Mouse (Mus musculus) kidney, adult 2 months (tissue): ENCODE data around the gene Celsr3.

Experiments
- CTCF ChIP-seq: fragments of 200-500 bp; conservative IDR thresholded peaks from 2 replicates; pipeline ENCODE4 v1.5.1; 2011; ENCODE audit warnings: low read depth, mild to moderate bottlenecking, control low read depth, low read length, moderate library complexity, mixed read lengths; ENCODE audit not compliant: insufficient read depth, insufficient read length
- POLR2A ChIP-seq: fragments of 200-500 bp; IDR thresholded peaks from one replicate; pipeline ENCODE4 v1.6.1; 2011; ENCODE audit warnings: low read depth, low read length, control low read depth

DNA sequence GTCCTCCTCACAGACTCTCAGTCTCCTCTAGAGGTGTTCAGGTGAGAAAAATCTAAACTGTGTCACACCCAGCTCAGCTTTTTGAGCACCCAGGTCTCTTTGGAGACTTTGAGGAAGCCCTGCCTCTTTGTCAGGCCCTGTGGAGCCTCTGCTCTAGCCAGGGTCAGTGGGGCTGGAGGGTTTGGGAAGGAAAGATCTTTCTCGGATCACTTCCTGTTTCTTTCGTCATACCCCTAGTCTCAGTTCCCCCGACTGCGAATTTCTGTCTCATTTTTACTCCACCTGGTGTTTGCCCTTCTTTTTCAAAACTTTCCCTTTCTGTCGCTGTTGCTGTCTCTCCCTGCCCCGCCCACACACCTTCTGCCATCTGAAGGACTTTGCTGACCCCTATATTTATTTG lies 16.4 kb upstream of the Celsr3 start:
- TF ChIP-seq POLR2A (no peak), CTCF (no peak)
